In the genomic region with DNA sequence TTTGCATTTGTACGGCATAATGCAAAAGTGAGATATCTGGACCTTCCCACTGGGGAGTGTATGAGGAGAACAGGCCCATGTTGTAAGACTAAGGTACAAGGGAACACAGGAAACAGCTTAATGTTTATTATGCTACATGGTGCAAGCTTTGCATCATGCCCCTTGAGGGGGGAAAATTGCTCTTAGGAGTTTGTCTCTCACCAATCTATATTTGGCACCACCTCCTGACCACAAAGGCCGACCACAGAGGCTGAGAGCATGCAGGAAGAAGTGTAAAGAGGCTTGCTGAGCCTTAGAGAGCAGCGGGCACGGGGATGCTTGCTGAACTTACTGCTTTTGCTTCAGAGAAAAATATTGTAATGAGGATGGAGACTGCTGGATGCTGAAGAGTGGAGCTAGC, we compare ENCODE assay signal across 11 mouse cellular contexts. TPM values are rescaled to one million over a fixed set of nuclear protein-coding genes. Genes with fewer than 3 reads are reported as not detected.
DNase-seq lines count a peak whose midpoint lies in the region; ATAC-seq and TF ChIP-seq lines count a peak whose summit lies in the region.
"Had no signal": no experiment of that assay in that cellular context is flagged by ENCODE, and none has a peak within 500 bp of the region (broad histone marks: within the 10 kb centered on the region; RNA-seq: fewer than 3 reads in every experiment).

No protein-coding gene starts in this region.

- no peak for TF ChIP-seq CTCF in thymus, adult 2 months (IDR thresholded peaks at IDR 0.05; ENCODE audit: borderline replicate concordance, control insufficient read depth, extremely low read depth, insufficient read depth, low read length, poor library complexity)

- H3K4me1 ChIP-seq in thymus, adult 2 months (replicated peaks; ENCODE audit: control insufficient read depth, insufficient read depth, low read length): peaks cover 26% of the 10 kb centered on the region

- H3K36me3 ChIP-seq in thymus, adult 2 months (ENCODE audit: control insufficient read depth, insufficient read depth, low read length): no peaks in the 10 kb centered on the region
- H3K36me3 ChIP-seq: stomach, embryonic 15.5 days had no signal

- WGBS in thymus, adult 2 months: 5% methylated on average over 4 of the region's 4 CpGs

- peak; percentile 80 for DNase-seq in heart, adult 11 months
- DNase-seq in heart, adult 8-10 months (ENCODE audit: low spot score): no peak
- DNase-seq in induced T-regulatory cell, adult 2 months (ENCODE audit: low read depth): peak; percentile 74
- peak; percentile 76 for DNase-seq in thymus, adult 2 months
- DNase-seq in adrenal gland, adult 18-20 months (ENCODE audit: low spot score in 2 of 2): no peak
- no peak for DNase-seq in layer of hippocampus, adult 11-12 months (ENCODE audit: low spot score)

- H3K4me3 ChIP-seq in thymus, adult 2 months (ENCODE audit: control insufficient read depth, insufficient read depth, low read length): no peak overlapping the region
- H3K4me3 ChIP-seq: embryonic facial prominence, embryonic 13.5 days; stomach, embryonic 15.5 days had no signal

- H3K27me3 ChIP-seq in thymus, adult 2 months (ENCODE audit: control insufficient read depth, insufficient read depth, low read length): no peaks in the 10 kb centered on the region
- H3K27me3 ChIP-seq: stomach, embryonic 15.5 days had no signal

- peak overlapping the region; percentile 34 for H3K27ac ChIP-seq in thymus, adult 2 months (ENCODE audit: control insufficient read depth, insufficient read depth, low read length)
- H3K27ac ChIP-seq: embryonic facial prominence, embryonic 13.5 days; stomach, embryonic 15.5 days had no signal

- ATAC-seq in CD4-positive, CD25-positive, alpha-beta regulatory T cell, adult 4 months: peak; percentile 90
- ATAC-seq in megakaryocyte-erythroid progenitor cell, adult 5-6 weeks (replicated peaks; ENCODE audit: low FRiP score, low TSS enrichment, poor library complexity, severe bottlenecking): no peak
- ATAC-seq: intestine, postnatal 0 days had no signal

- TF ChIP-seq POLR2A in thymus, adult 2 months (IDR thresholded peaks at IDR 0.05; ENCODE audit: control insufficient read depth, extremely low read depth, insufficient read depth, low read length, poor library complexity): no peak

RNA-seq across cellular contexts. Expression of gene Rnf213, which starts 8.0 kb away (rescaled TPM):
- total RNA-seq in heart, adult 8-10 months (2022): 10 to 100 TPM; 11.1 to 16.0 (median 13.2) TPM
- polyA plus RNA-seq in CD4-positive, CD25-positive, alpha-beta regulatory T cell, adult 4 months (2017; shearing (Covaris generic)): 10 to 100 TPM; 51.8 to 54.0 TPM
- polyA plus RNA-seq in thymus, adult 2 months (2012; rRNA removed): 47.9 and 52.5 TPM in 2 replicates
- 87.9 and 107 TPM in 2 replicates for total RNA-seq in megakaryocyte-erythroid progenitor cell, adult 5-6 weeks (2014; fragmentation: Nextera tagmentation)
- total RNA-seq in megakaryocyte-erythroid progenitor cell, adult 5-6 weeks (2017): 69.3 and 77.1 TPM in 2 replicates
- total RNA-seq in adrenal gland, adult 18-20 months (2021): 10 to 100 TPM; 19.1 to 20.6 TPM

RNA-seq across cellular contexts. Expression of gene Slc26a11, which starts 29.5 kb away (rescaled TPM):
- total RNA-seq in heart, adult 8-10 months (2022): 1 to 10 TPM; 2.3 to 4.6 (median 3.1) TPM
- polyA plus RNA-seq in CD4-positive, CD25-positive, alpha-beta regulatory T cell, adult 4 months (2017; shearing (Covaris generic)): 10 to 100 TPM in 1 of 2 experiments, 1 to 10 TPM in 1; 8.0 to 16.2 TPM
- polyA plus RNA-seq in thymus, adult 2 months (2012; rRNA removed): 19.9 and 21.7 TPM in 2 replicates
- total RNA-seq in megakaryocyte-erythroid progenitor cell, adult 5-6 weeks (2014; fragmentation: Nextera tagmentation): 1.7 and 4.4 TPM in 2 replicates
- 0.65 and 1.5 TPM in 2 replicates for total RNA-seq in megakaryocyte-erythroid progenitor cell, adult 5-6 weeks (2017)
- total RNA-seq in adrenal gland, adult 18-20 months (2021): 1 to 10 TPM; 4.8 to 4.9 TPM

RNA-seq across cellular contexts. Expression of gene Sgsh, which starts 29.6 kb away (rescaled TPM):
- 1 to 10 TPM; 4.6 to 5.6 (median 5.3) TPM for total RNA-seq in heart, adult 8-10 months (2022)
- 10 to 100 TPM in 1 of 2 experiments, 1 to 10 TPM in 1; 7.4 to 19.9 TPM for polyA plus RNA-seq in CD4-positive, CD25-positive, alpha-beta regulatory T cell, adult 4 months (2017; shearing (Covaris generic))
- polyA plus RNA-seq in thymus, adult 2 months (2012; rRNA removed): 28.6 and 36.5 TPM in 2 replicates
- total RNA-seq in megakaryocyte-erythroid progenitor cell, adult 5-6 weeks (2014; fragmentation: Nextera tagmentation): 6.3 and 11.9 TPM in 2 replicates
- total RNA-seq in megakaryocyte-erythroid progenitor cell, adult 5-6 weeks (2017): 3.6 and 5.1 TPM in 2 replicates
- 10 to 100 TPM; 11.5 to 17.0 TPM for total RNA-seq in adrenal gland, adult 18-20 months (2021)

Comparison
In these comparisons a context has a peak if more than half of its experiments do, and no peak if none do; other contexts are left out.
1. DNase-seq: peak in heart, adult 11 months (single experiment), induced T-regulatory cell, adult 2 months (single experiment) and thymus, adult 2 months (single experiment); none in heart, adult 8-10 months (single experiment), adrenal gland, adult 18-20 months (0 of 2) and layer of hippocampus, adult 11-12 months (single experiment).